Mouse (Mus musculus) heart, embryonic 14.5 days (tissue): ENCODE data around the gene Clic6. TPM values are rescaled to one million over a fixed set of nuclear protein-coding genes. Genes with fewer than 3 reads are reported as not detected.

Experiments used
- ATAC-seq: fragments of 200-750 bp; cut with Nextera tagmentation; 2 replicates; pipeline ENCODE4 v1.8.0; 2017; ENCODE audit warnings: low read depth, moderate TSS enrichment; ENCODE audit not compliant: insufficient number of reproducible peaks, insufficient read depth, low FRiP score
- H3K27ac ChIP-seq, 2 experiments: fragments of 200-500 bp in 1 of 2; fragments of 300-500 bp in 1 of 2; sonication (generic) in 1 of 2; replicated peaks in 1 of 2; 2 replicates each; pipeline ENCODE4 v1.5.1; 2012 to 2014; ENCODE audit warnings: low read depth in 2 of 2, low read length in 2 of 2, control low read depth in 1 of 2, mild to moderate bottlenecking in 1 of 2, mixed read lengths in 1 of 2; ENCODE audit not compliant: control insufficient read depth in 1 of 2, insufficient read depth in 1 of 2
- H3K27me3 ChIP-seq: fragments of 300-500 bp; sonication (generic); 2 replicates; pipeline ENCODE4 v1.6.1; 2014; ENCODE audit warnings: mild to moderate bottlenecking, low read length, control low read depth; ENCODE audit not compliant: control insufficient read depth, insufficient read depth
- H3K36me3 ChIP-seq: fragments of 300-500 bp; sonication (generic); 2 replicates; pipeline ENCODE4 v1.6.1; 2014; ENCODE audit warnings: mild to moderate bottlenecking, control low read depth, low read length, mixed read lengths; ENCODE audit not compliant: control insufficient read depth, insufficient read depth
- H3K4me1 ChIP-seq, 2 experiments: fragments of 200-500 bp in 1 of 2; fragments of 300-500 bp in 1 of 2; sonication (generic) in 1 of 2; 2 replicates each; pipeline ENCODE4 v1.6.1; 2012 to 2014; ENCODE audit warnings: low read length in 2 of 2, control low read depth in 1 of 2, mixed read lengths in 1 of 2; ENCODE audit not compliant: control insufficient read depth in 2 of 2, insufficient read depth in 2 of 2
- H3K4me2 ChIP-seq: fragments of 300-500 bp; sonication (generic); 2 replicates; pipeline ENCODE4 v1.6.1; 2014; ENCODE audit warnings: mild to moderate bottlenecking, low read length
- H3K4me3 ChIP-seq, 2 experiments: fragments of 200-500 bp in 1 of 2; fragments of 300-500 bp in 1 of 2; sonication (generic) in 1 of 2; 2 replicates each; pipeline ENCODE4 v1.5.1; 2012 to 2014; ENCODE audit warnings: low read length in 2 of 2, mild to moderate bottlenecking in 2 of 2, control low read depth in 1 of 2, low read depth in 1 of 2, moderate library complexity in 1 of 2; ENCODE audit not compliant: control insufficient read depth in 1 of 2, insufficient read depth in 1 of 2
- H3K9ac ChIP-seq: fragments of 300-500 bp; sonication (generic); 2 replicates; pipeline ENCODE4 v1.6.1; 2014; ENCODE audit warnings: mild to moderate bottlenecking, low read length
- H3K9me3 ChIP-seq: fragments of 300-500 bp; sonication (generic); 2 replicates; pipeline ENCODE4 v1.6.1; 2016; ENCODE audit warnings: low read length, control low read depth; ENCODE audit not compliant: control insufficient read depth
- WGBS: fragments of 180-500 bp; shearing (Covaris S2); extraction: QIAGEN DNeasy Blood & Tissue Kit; methylation state at CpG from one replicate; pipeline ENCODE4 v1.1.7; 2014; 5-methylcytosine and 5-hydroxymethylcytosine counted together
- polyA plus RNA-seq: library from polyadenylated mRNA; unstranded; fragments of >200 nt; fragmentation: Nextera tagmentation; extraction: Ambion mirVana; gene quantifications from 2 replicates; pipeline ENCODE4 v1.2.1, GENCODE M21; 2014

Clic6 gene
- polyA plus RNA-seq, 1 experiment from 2014 or later: 0.72 TPM

GRCm38 (mm10) chr16:92577381-92577780 lies 91.8 kb downstream of the Clic6 start:
- WGBS: 80% methylated on average over 9 of the region's 9 CpGs
- H3K4me2 ChIP-seq: no peak overlapping the region
- no peak overlapping the region for H3K9ac ChIP-seq
- no peaks in the 10 kb centered on the region for H3K36me3 ChIP-seq
- H3K27ac ChIP-seq: no peak overlapping the region
- H3K27me3 ChIP-seq: 0 out of 2 replicates have a peak, but pooled peaks cover 6% of the 10 kb centered on the region
- H3K4me3 ChIP-seq: no peak overlapping the region
- H3K9me3 ChIP-seq: no peaks in the 10 kb centered on the region
- no peak for ATAC-seq
- H3K4me1 ChIP-seq: peaks cover 0 to 4% of the 10 kb centered on the region in 2 experiments; a peak in 1 of 4 replicates

DNA sequence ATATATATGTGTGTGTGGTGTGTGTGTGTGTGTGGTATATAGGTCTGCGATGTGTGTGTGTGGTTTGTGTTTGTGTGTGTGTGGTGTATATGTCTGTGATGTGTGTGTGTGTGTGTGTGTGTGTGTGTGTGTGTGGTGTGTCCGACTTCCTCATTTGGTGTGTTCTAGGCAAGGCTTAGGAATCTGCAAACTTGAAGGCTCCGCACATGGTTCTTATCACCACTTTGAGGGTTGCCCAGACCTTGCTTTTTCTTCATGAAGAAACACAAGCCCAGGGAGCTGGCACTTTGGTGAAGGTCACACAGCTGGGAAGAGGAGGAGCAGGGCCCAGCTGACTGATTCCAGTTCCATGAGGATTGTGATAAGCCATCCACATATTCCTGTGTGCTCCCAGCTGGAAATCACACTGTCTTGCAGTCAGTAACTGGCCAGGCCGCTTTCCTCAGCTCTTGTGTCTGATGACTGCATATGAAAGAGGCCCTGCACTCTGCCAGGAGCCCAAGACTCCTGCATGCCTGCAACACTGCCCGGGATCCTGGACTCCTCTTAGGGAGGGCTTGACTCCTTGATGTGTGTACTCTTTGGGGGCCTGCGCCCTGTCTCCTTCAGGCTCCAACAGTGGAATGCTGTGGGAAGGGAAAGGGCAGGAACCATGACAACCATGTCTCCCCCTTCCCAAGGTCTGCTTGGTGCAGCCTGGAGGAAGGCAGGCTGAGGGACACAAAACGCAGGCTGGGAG lies 93.5 kb downstream of the Clic6 start:
- Histone ChIP-seq H3K9me3 (no peaks in the 10 kb centered on the region), H3K9ac (no peak overlapping the region), H3K4me2 (no peak overlapping the region), H3K27ac (no peak overlapping the region), H3K36me3 (no peaks in the 10 kb centered on the region), H3K4me3 (no peak overlapping the region), H3K4me1 (peaks cover 0 to 2% of the 10 kb centered on the region in 2 experiments; a peak in 1 of 4 replicates), H3K27me3 (0 out of 2 replicates have a peak, but pooled peaks cover 8% of the 10 kb centered on the region)
- no peak; the same call in 1 of the 2 replicates for ATAC-seq
- 61% methylated on average over 7 of the region's 7 CpGs for WGBS

GRCm38 (mm10) chr16:92580981-92581380 lies 95.4 kb downstream of the Clic6 start:
- H3K4me2 ChIP-seq: no peak overlapping the region
- ATAC-seq: no peak
- no peak overlapping the region for H3K27ac ChIP-seq
- no peak overlapping the region for H3K4me3 ChIP-seq
- WGBS: 74% methylated on average over 10 of the region's 10 CpGs
- H3K27me3 ChIP-seq: 0 out of 2 replicates have a peak, but pooled peaks cover 8% of the 10 kb centered on the region
- H3K4me1 ChIP-seq: peaks cover 0 to 2% of the 10 kb centered on the region in 2 experiments; a peak in 1 of 4 replicates
- H3K36me3 ChIP-seq: no peaks in the 10 kb centered on the region
- no peaks in the 10 kb centered on the region for H3K9me3 ChIP-seq
- H3K9ac ChIP-seq: no peak overlapping the region

DNA sequence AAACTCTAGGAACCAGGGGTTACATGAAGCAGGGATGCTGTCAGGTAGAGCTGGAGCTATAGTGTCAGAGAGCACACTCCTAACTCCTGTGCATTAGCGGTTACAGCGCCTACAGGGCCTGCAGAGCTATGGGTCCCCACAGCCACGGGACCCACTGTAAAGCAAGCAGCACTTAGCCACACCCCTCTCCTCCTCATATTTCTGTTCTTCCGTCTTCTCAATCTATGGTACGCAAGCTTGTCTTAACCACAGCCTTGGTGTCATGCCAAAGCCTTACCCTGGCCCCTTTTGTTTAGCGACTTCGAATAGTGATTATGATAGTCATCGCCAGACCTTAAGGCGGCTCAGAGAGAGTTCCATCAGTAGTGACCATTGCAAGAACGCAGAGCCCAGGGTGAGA lies 96.2 kb downstream of the Clic6 start:
- Histone ChIP-seq H3K36me3 (no peaks in the 10 kb centered on the region), H3K9ac (no peak overlapping the region), H3K4me3 (no peak overlapping the region), H3K27me3 (0 out of 2 replicates have a peak, but pooled peaks cover 8% of the 10 kb centered on the region), H3K4me2 (no peak overlapping the region), H3K27ac (no peak overlapping the region), H3K9me3 (no peaks in the 10 kb centered on the region), H3K4me1 (peaks cover 0 to 2% of the 10 kb centered on the region in 2 experiments; a peak in 1 of 4 replicates)
- ATAC-seq: no peak
- WGBS: 79% methylated on average over 10 of the region's 10 CpGs

GRCm38 (mm10) chr16:92587836-92588235 lies 102.3 kb downstream of the Clic6 start:
- H3K36me3 ChIP-seq: no peaks in the 10 kb centered on the region
- WGBS: 77% methylated on average over 4 of the region's 4 CpGs

More at GRCm38 (mm10) chr16:92587836-92588235, 102.3 kb downstream of the Clic6 start:
- Histone ChIP-seq H3K4me2 (no peak overlapping the region), H3K27ac (no peak overlapping the region), H3K4me1 (no peaks in the 10 kb centered on the region), H3K4me3 (no peak overlapping the region), H3K27me3 (0 out of 2 replicates have a peak, but pooled peaks cover 2% of the 10 kb centered on the region), H3K9me3 (no peaks in the 10 kb centered on the region), H3K9ac (no peak overlapping the region)
- no peak for ATAC-seq

Other genes starting within 250 kb of the Clic6 start
- gene Kcne2, start 193.3 kb upstream of the Clic6 start, polyA plus RNA-seq: 0.59 and 1.1 TPM in 2 replicates
- 129 and 132 TPM in 2 replicates for gene Smim11, start 184.4 kb upstream of the Clic6 start, polyA plus RNA-seq
- not detected in 2 replicates for gene Fam243, start 164.3 kb upstream of the Clic6 start, polyA plus RNA-seq
- gene Kcne1, start 126.3 kb upstream of the Clic6 start, polyA plus RNA-seq: 192 and 199 TPM in 2 replicates
- 105 TPM in 2 replicates for gene Rcan1, start 14.9 kb upstream of the Clic6 start, polyA plus RNA-seq